Mouse (Mus musculus): ENCODE measurements at regions not wholly inside any gene's neighbourhood (a gene's known extent, or its start where the extent isn't known, plus 50 kb on each side); places are given as distances from the start of the nearest gene placed in this dataset.

- DNase-seq (ENCODE audit: inconsistent age in 2 of 2, low spot score in 1 of 2): no peak
These were observed 381.5 kb downstream of the Kcnj3 start for GRCm38 (mm10) chr2:55817273-55817672.

GRCm38 (mm10) chr2:55818220-55818619, 382.4 kb downstream of the Kcnj3 start:
- DNase-seq (ENCODE audit: inconsistent age in 2 of 2, low spot score in 1 of 2): peak in 1 of 2 experiments; percentile 30

- DNase-seq (ENCODE audit: inconsistent age in 2 of 2, low spot score in 1 of 2): no peak
These were observed 387.0 kb downstream of the Kcnj3 start for GRCm38 (mm10) chr2:55822726-55823125.

- peak in 1 of 2 experiments; percentile 19 for DNase-seq (ENCODE audit: inconsistent age in 2 of 2, low spot score in 1 of 2)
These were observed 405.8 kb downstream of the Kcnj3 start for GRCm38 (mm10) chr2:55841521-55841920.

GRCm38 (mm10) chr2:55846832-55847382, 411.1 kb downstream of the Kcnj3 start:
- DNase-seq (ENCODE audit: inconsistent age in 2 of 2, low spot score in 1 of 2): no peak

GRCm38 (mm10) chr2:55862479-55862878, 426.7 kb downstream of the Kcnj3 start:
- DNase-seq (ENCODE audit: inconsistent age in 2 of 2, low spot score in 1 of 2): no peak

- no peak for DNase-seq (ENCODE audit: inconsistent age in 2 of 2, low spot score in 1 of 2)
These were observed 454.2 kb downstream of the Kcnj3 start for GRCm38 (mm10) chr2:55889976-55890375.

- no peak for DNase-seq (ENCODE audit: inconsistent age in 2 of 2, low spot score in 1 of 2)
These were observed 457.2 kb downstream of the Kcnj3 start for GRCm38 (mm10) chr2:55892821-55893535.

- no peak for DNase-seq (ENCODE audit: inconsistent age in 2 of 2, low spot score in 1 of 2)
These were observed 484.5 kb downstream of the Kcnj3 start for GRCm38 (mm10) chr2:55920294-55920693.

Measured in adrenal gland, adult (tissue).